Mouse (Mus musculus) stomach, postnatal 0 days (tissue): ENCODE measurements at regions not wholly inside any gene's neighbourhood (a gene's known extent, or its start where the extent isn't known, plus 50 kb on each side); places are given as distances from the start of the nearest gene placed in this dataset.

Experiments used
- ATAC-seq: fragments of 200-750 bp; cut with Nextera tagmentation; 2 replicates; pipeline ENCODE4 v1.8.0; 2017; ENCODE audit not compliant: low FRiP score, low TSS enrichment
- DNase-seq: peaks from one replicate; pipeline ENCODE4 v3.0.0-alpha.2; 2016; ENCODE audit warnings: low spot score
- H3K27ac ChIP-seq: fragments of 300-500 bp; sonication (generic); replicated peaks from 2 replicates; pipeline ENCODE4 v1.5.1; 2014; ENCODE audit warnings: mild to moderate bottlenecking, control low read depth
- H3K27me3 ChIP-seq: fragments of 300-500 bp; sonication (generic); 2 replicates; pipeline ENCODE4 v1.6.1; 2014; ENCODE audit warnings: low read length; ENCODE audit not compliant: control insufficient read depth, insufficient read depth
- H3K36me3 ChIP-seq: fragments of 300-500 bp; sonication (generic); 2 replicates; pipeline ENCODE4 v1.6.1; 2014; ENCODE audit warnings: low read length, mixed read lengths; ENCODE audit not compliant: control insufficient read depth, insufficient read depth
- H3K4me1 ChIP-seq: fragments of 300-500 bp; sonication (generic); replicated peaks from 2 replicates; pipeline ENCODE4 v1.6.1; 2014; ENCODE audit warnings: antibody characterized with exemption; ENCODE audit not compliant: control insufficient read depth, insufficient read depth
- H3K4me2 ChIP-seq: fragments of 300-500 bp; sonication (generic); replicated peaks from 2 replicates; pipeline ENCODE4 v1.6.1; 2014; ENCODE audit warnings: low read depth, mild to moderate bottlenecking, control low read depth, moderate library complexity
- H3K4me3 ChIP-seq: fragments of 300-500 bp; sonication (generic); 2 replicates; pipeline ENCODE4 v1.5.1; 2014; ENCODE audit warnings: low read depth, low read length, control low read depth
- H3K9ac ChIP-seq: fragments of 300-500 bp; sonication (generic); 2 replicates; pipeline ENCODE4 v1.6.1; 2014; ENCODE audit warnings: mild to moderate bottlenecking, low read length, control low read depth, mixed read lengths
- H3K9me3 ChIP-seq: fragments of 300-500 bp; sonication (generic); 2 replicates; pipeline ENCODE4 v1.6.1; 2016; ENCODE audit warnings: low read length; ENCODE audit not compliant: control insufficient read depth
- CTCF ChIP-seq: IDR thresholded peaks from 2 replicates; pipeline ENCODE4 v1.5.1; 2016; ENCODE audit warnings: antibody characterized with exemption, low read depth, mild to moderate bottlenecking, moderate library complexity
- EP300 ChIP-seq: optimal IDR thresholded peaks from 2 replicates; pipeline ENCODE3; 2016; ENCODE audit warnings: antibody characterized with exemption
- WGBS: fragments of 180-500 bp; shearing (Covaris S2); extraction: QIAGEN DNeasy Blood & Tissue Kit; methylation state at CpG from one replicate; pipeline ENCODE4 v1.1.7; 2014; 5-methylcytosine and 5-hydroxymethylcytosine counted together

GRCm38 (mm10) chr3:117975638-117976037, 106.9 kb upstream of the Snx7 start:
- Histone ChIP-seq H3K9ac (no peak overlapping the region), H3K36me3 (no peaks in the 10 kb centered on the region), H3K4me3 (no peak overlapping the region), H3K4me1 (no peaks in the 10 kb centered on the region), H3K27ac (no peak overlapping the region), H3K27me3 (no peaks in the 10 kb centered on the region), H3K4me2 (no peak overlapping the region), H3K9me3 (no peaks in the 10 kb centered on the region)
- ATAC-seq (no peak), DNase-seq (no peak)
- TF ChIP-seq CTCF: peak; percentile 64
- TF ChIP-seq EP300: no peak
- WGBS: 32% methylated on average over 1 of the region's 1 CpGs

DNA sequence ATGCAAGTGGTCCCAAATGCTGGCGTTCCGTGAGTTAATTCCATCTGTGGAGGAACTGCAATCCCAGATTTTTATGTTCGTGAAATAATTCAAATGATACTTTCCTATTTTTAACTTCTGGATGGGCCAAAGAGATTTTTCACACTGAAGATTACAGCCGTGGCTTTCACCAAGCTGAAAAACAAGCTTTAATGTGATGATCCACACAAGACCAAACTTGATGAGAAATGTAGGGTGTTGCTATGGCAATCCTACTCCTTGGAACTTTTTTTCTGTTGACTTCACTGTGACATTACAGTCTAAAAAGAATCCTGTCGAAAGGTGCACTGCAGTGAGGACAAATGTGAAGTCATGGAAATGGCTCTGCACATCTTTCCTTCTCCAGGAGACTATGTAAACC, 100.1 kb upstream of the Snx7 start:
- Histone ChIP-seq H3K4me2 (no peak overlapping the region), H3K4me3 (no peak overlapping the region), H3K9ac (no peak overlapping the region), H3K9me3 (no peaks in the 10 kb centered on the region), H3K4me1 (no peaks in the 10 kb centered on the region), H3K36me3 (no peaks in the 10 kb centered on the region), H3K27me3 (no peaks in the 10 kb centered on the region), H3K27ac (no peak overlapping the region)
- no peak for ATAC-seq
- TF ChIP-seq EP300 (no peak), CTCF (no peak)
- WGBS: 67% methylated on average over 5 of the region's 5 CpGs
- no peak for DNase-seq

DNA sequence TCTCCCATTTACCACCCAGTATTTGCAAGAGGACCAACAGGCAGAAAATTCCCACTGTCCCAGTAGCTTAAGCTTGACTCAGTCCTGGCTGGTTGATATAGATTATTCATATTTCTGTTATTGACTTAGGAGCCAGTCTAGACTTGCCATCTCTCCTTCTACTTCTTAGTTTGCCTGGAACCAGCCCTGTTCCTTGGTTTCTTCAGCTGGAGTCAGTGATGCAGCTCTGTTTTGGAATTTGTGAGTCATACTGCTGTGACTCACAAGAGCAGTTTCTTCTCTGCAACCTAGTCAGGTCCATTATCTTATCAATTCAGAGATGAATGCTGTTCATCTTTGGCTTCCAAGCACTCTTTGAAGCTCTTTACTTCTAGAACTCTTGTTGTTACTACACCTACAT, 69.7 kb upstream of the Snx7 start:
- ATAC-seq (no peak), DNase-seq (no peak)
- Histone ChIP-seq H3K27ac (no peak overlapping the region), H3K27me3 (no peaks in the 10 kb centered on the region), H3K9ac (no peak overlapping the region), H3K36me3 (no peaks in the 10 kb centered on the region), H3K9me3 (no peaks in the 10 kb centered on the region), H3K4me2 (no peak overlapping the region), H3K4me3 (no peak overlapping the region), H3K4me1 (no peaks in the 10 kb centered on the region)
- TF ChIP-seq CTCF: no peak
- TF ChIP-seq EP300: no peak

DNA sequence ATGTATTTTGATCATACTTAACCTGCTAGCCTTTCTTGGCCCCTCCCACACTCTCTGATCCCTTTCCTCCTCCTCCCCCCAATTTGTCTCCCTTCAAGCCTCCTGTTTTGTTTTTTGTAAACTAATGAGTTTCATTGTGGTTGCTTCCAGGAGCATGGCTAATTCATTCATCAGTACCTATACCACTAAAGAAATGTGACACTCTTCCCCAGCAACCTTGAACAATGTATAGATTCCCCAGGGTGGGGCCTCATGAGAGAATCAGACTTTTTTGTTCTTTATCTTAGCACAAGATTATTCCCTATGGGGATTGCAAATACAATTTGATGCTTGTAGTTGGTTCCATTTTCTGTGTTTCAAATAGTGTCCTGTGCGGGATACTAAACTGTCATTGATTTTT, 58.8 kb upstream of the Snx7 start:
- Histone ChIP-seq H3K9me3 (no peaks in the 10 kb centered on the region), H3K4me2 (no peak overlapping the region), H3K27me3 (no peaks in the 10 kb centered on the region), H3K4me1 (no peaks in the 10 kb centered on the region), H3K27ac (no peak overlapping the region), H3K9ac (no peak overlapping the region), H3K4me3 (no peak overlapping the region), H3K36me3 (no peaks in the 10 kb centered on the region)
- 65% methylated on average over 1 of the region's 1 CpGs for whole genome bisulfite sequencing
- DNase-seq: no peak
- TF ChIP-seq CTCF: no peak
- no peak for TF ChIP-seq EP300
- no peak for ATAC-seq
